Mouse (Mus musculus) left cerebral cortex, adult 11 months (tissue): Measurements from ENCODE around the gene Ptcd2.
"Not testable (repeated sequence)": the region's sequence is repeated elsewhere in the genome, so short reads cannot be mapped to it uniquely, and the experiment has no call there.

ENCODE experiments used
- DNase-seq: peaks from one replicate; pipeline ENCODE4 v3.0.0; 2022; ENCODE audit warnings: low spot score

The Ptcd2 gene

GRCm38 (mm10) chr13:99355861-99356260, 11.4 kb upstream of the Ptcd2 start:
- no peak for DNase-seq

GRCm38 (mm10) chr13:99355072-99355471, 10.6 kb upstream of the Ptcd2 start:
- no peak for DNase-seq

- DNase-seq, result no peak
Observed at GRCm38 (mm10) chr13:99353490-99353851, 9.0 kb upstream of the Ptcd2 start.

GRCm38 (mm10) chr13:99352758-99353489, 8.4 kb upstream of the Ptcd2 start:
- peak; percentile 95 for DNase-seq

- DNase-seq, result no peak
Observed at GRCm38 (mm10) chr13:99351596-99351995, 7.1 kb upstream of the Ptcd2 start.

GRCm38 (mm10) chr13:99351186-99351585, 6.7 kb upstream of the Ptcd2 start:
- no peak for DNase-seq

- no peak for DNase-seq
Observed at GRCm38 (mm10) chr13:99350009-99350408, 5.5 kb upstream of the Ptcd2 start.

- DNase-seq, result no peak
Observed at GRCm38 (mm10) chr13:99343876-99344598, 468 bp downstream of the Ptcd2 start.

GRCm38 (mm10) chr13:99341504-99341903, 3.0 kb downstream of the Ptcd2 start:
- no peak for DNase-seq

- no peak for DNase-seq
Observed at GRCm38 (mm10) chr13:99337510-99337909, 7.0 kb downstream of the Ptcd2 start.

- no peak for DNase-seq
Observed at GRCm38 (mm10) chr13:99331255-99331654, 13.2 kb downstream of the Ptcd2 start.

- not testable (repeated sequence) for DNase-seq
Observed at GRCm38 (mm10) chr13:99324337-99324685, 20.2 kb downstream of the Ptcd2 start.

GRCm38 (mm10) chr13:99323632-99324336, 20.7 kb downstream of the Ptcd2 start:
- no peak for DNase-seq

GRCm38 (mm10) chr13:99322915-99323314, 21.6 kb downstream of the Ptcd2 start:
- not testable (repeated sequence) for DNase-seq

- DNase-seq, result no peak
Observed at GRCm38 (mm10) chr13:99320453-99320852, 24.1 kb downstream of the Ptcd2 start.

GRCm38 (mm10) chr13:99317058-99317457, 27.4 kb downstream of the Ptcd2 start:
- peak; percentile 33 for DNase-seq

GRCm38 (mm10) chr13:99316366-99316765, 28.1 kb downstream of the Ptcd2 start:
- DNase-seq, result no peak

- no peak for DNase-seq
Observed at GRCm38 (mm10) chr13:99314657-99315181, 29.8 kb downstream of the Ptcd2 start.

GRCm38 (mm10) chr13:99314098-99314497, 30.4 kb downstream of the Ptcd2 start:
- DNase-seq, result no peak

GRCm38 (mm10) chr13:99308393-99308792, 36.1 kb downstream of the Ptcd2 start:
- DNase-seq, result no peak

GRCm38 (mm10) chr13:99307930-99308359, 36.6 kb downstream of the Ptcd2 start:
- no peak for DNase-seq

- no peak for DNase-seq
Observed at GRCm38 (mm10) chr13:99306164-99306563, 38.3 kb downstream of the Ptcd2 start.

- no peak for DNase-seq
Observed at GRCm38 (mm10) chr13:99305186-99305585, 39.3 kb downstream of the Ptcd2 start.
